Mouse (Mus musculus): ENCODE measurements around the gene Cdkn2c.
"Not testable (repeated sequence)": the region's sequence is repeated elsewhere in the genome, so short reads cannot be mapped to it uniquely, and the experiment has no call there.

Gene Cdkn2c

DNA sequence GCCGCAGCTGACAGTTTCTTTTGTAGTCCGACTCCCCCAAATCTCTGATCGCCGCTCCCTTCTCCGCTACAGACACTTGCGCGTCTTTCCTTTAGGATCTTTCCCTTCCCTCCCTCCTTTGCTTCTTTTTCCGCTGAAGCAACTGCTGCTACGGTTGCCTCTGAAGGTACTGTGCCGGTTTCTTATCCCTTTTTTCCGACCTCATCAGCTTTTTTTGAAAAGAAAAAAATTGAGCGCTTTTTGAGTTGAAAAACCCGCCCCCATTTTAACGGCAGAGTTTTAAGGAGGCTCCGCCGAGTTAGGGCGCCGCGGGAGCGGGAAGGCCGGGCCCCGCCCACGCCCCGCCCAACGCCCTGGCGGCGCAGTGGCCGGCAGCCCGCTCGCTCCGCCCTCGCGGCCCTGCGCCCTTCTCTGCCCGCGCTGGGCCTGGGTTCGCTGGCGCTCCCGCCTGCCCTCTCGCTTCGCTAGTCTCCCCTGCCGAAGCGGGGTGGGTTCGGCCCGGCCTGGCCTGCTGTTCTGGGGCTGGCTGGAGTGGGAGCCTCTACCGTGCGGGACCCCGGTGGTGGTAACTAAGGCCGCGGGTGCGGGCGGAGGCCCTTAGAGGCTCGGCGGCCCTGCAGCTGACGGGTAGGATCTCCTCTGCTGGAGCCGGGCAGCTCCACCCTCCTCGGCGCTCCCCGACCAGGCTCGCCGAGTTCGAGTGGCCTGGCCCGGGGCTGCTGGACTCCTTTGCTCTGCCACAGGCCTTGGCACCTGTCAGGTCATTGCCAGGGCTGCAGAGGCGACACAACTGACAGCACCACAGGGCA is at the start of gene Cdkn2c:
TSS of gene Cdkn2c (minus strand) at position 729 of the 809 bp plus-strand sequence.
- DNase-seq (ENCODE audit: low spot score in 2 of 2) = peak; percentile 74 to 76

DNA sequence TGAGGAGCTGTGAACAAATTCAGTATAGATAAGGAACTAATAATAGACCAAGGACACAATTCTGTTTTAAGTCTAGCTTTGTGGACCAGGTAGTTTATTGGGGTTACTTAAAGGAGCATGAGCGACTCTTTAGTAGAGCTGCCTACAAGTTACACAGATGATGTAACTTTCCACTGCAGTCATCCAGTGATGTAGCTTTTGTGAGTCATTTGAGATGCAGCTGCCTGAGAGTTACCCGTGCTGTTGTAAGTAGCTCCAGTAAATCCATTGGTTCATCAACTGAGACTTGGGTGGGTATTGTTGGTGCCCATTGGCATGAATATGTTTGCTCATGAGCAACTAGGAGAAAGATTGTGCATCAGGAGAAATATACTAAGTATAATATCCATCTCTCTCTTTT is 38.4 kb upstream of the Cdkn2c start:
- DNase-seq (ENCODE audit: low spot score in 2 of 2) = no peak

DNA sequence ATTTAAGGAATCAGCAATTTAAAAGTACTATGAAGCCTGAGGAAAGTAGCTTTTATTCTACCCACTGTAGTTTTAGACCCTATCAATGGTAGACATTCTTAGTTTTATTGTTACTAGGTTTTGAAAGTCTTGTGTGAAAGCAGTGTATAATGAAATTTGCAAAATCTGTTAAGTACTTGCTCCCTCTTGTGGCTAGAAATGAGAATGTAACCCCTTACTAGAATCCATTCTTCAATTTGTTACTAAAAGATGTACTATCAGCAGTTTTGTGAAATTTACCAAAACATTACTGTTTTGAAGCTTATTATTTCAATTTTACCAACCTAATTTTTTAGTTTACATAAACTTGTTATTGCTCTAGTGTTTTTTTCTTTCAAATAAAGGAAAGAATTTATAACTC is 36.6 kb upstream of the Cdkn2c start:
- no peak for DNase-seq (ENCODE audit: low spot score in 2 of 2)

DNA sequence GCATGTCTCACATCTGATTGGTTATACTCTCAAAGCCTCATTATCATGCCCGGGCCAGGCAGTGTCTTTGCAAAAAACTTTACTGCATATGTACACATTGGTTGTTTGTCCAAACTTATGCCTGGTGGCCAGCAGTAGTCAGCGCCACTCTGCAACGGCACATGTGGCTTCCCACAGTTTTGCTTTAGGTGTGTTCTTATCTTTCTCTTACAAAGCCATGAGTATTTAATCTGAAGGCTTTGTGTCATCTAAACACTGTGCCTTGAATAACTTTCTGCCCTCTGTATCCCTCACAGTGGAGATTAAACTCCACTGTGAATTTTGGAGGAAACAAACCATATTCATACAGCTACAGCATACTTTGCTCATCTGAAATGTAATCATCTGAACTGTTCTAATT is 33.7 kb upstream of the Cdkn2c start:
- not testable (repeated sequence) for DNase-seq (ENCODE audit: low spot score in 2 of 2)

DNA sequence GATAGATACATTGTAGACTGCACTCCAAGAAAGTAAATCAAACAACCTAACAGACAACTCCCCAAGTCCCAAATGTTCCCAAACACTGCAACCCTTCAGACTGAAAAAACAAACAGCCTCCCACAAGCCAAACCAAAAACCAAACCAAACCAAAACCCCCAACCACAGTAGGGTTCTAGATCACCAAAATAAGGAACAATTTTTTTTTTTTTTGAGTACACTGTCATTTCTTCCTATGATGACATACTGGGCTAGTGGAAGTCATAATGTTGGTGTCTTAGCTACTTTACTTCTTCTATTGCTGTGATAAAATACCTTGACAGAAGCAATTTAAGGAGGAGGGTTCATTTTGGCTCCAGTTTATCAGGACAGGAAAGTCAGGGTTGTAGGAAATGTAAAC is 25.7 kb upstream of the Cdkn2c start:
- no peak for DNase-seq (ENCODE audit: low spot score in 2 of 2)

DNA sequence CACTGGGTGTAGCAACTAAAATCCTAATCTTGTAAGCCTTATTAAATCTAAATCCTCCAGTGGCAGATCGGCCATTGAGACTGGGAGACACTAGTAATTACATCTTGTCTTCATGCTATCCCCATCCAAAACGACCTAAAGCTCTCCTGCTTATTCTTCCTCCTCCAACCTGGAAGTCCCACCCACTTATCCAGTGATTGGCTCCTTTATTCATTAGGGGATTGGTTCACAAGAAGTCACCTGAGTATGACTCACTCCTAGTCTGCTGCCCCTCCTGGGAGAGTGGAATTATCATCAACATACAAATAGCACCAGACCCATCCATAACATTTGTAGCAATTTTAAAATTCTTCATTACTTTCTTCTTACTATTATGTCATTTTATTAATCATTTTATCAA is 16.6 kb upstream of the Cdkn2c start:
- DNase-seq (ENCODE audit: low spot score in 2 of 2) = no peak

DNA sequence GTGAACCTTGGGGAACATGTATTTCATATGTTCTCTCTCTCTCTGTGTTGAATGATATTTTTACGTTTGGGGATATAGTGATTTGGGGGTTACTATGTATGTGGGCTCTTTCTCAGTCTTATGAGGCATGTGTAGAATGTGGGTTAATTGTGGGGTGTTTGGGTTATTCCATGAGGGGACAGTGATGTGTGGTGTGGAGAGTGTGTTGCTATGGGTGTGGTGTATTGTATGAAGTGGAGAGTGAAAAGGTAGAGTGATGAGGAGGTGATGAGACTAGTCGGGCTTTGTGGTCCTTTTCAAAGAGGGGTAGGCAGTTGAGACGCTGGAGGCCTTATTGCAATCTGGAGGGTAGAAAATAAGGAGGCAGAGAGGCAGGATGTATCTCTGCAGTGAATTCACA is 10.2 kb upstream of the Cdkn2c start:
- no peak for DNase-seq (ENCODE audit: low spot score in 2 of 2)

DNA sequence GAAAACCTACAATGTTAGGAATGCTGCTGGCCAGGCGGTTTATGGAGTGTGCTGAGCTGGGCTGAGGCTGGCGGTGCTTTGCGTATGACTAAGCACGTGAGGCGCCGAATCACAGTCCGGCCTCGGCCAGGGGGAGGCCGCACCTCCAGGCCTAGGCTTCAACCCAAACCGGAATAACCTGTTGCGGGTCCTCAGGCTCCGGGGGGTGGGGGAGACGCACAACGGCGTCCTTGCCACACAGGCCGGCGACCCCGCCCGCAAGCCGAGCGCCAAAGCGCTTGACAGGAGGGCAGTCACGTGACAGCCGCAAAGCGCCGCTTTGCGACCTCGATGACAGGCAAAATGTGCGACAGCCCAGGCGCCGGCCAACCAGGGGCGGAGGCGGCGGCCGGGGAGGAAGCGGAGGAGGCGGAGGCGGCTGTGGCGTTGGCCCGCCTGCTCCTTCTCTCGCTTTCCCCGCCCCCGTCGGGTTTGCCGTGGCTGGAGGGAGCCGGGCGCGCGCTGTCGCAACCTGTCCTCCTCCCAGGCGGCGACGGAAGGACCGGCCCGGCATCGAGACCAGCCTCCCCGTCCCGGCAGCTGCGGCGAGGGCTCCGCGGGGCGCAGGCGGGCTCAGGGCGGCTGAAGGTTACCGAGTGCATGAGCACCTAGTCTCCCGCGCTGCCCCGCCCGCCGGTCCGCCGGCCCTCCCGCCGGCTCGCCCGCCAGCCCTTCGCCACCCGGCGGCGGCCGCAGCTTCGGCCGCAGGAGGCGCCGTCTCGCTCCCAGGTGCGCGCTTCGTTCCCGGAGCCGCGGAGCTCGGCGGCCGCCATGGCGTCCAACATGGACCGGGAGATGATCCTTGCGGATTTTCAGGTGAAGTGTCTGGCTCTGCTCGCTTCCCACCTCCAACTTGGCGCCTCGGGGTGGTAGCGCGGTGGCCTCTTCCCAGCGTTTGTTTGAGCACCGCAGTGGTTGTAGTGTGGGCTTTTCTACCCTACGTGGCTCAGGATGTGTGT is 9.5 kb upstream of the Cdkn2c start, which contains the start of gene Faf1:
TSS of gene Faf1 (plus strand) at position 371 of the 998 bp plus-strand sequence.
- peak; percentile 97 to 98 for DNase-seq (ENCODE audit: low spot score in 2 of 2)

DNA sequence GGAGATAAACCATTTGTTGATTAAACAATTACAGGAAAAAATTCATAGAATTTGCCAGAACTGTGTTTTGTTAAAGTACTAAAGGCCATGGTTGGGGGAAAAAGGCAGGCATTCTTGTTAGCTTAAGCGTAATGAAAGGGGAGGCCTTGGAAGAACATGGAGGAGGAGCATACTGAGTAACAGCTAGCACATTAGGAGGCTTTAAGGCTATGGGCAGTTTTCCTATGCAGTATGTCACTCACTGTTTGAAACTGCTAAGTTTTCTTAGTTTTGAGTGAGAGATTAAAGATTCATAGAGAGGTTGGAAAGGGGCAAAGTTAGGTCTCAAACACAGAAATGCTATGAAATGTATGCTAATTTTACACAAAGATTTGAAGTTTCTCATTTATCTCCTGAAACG is 7.1 kb upstream of the Cdkn2c start:
- no peak for DNase-seq (ENCODE audit: low spot score in 2 of 2)

DNA sequence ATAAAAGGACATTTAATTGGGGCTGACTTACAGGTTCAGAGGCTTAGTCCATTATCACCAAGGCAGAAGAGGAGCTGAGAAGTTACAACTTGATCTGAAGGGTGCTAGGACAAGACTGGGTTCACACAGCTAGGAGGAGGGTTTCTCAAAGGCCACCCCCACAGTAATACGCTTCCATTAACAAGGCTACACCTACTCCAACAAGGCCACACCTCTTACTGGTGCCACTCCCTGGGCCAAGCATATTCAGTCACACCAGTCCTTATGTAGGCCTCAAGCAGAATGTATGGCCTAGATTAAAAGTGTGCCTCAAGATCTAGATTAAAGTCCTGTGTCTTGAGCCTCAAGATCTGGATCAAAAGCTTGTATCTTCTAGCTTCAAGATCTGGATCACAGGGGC is 5.0 kb upstream of the Cdkn2c start:
- no peak for DNase-seq (ENCODE audit: low spot score in 2 of 2)

DNA sequence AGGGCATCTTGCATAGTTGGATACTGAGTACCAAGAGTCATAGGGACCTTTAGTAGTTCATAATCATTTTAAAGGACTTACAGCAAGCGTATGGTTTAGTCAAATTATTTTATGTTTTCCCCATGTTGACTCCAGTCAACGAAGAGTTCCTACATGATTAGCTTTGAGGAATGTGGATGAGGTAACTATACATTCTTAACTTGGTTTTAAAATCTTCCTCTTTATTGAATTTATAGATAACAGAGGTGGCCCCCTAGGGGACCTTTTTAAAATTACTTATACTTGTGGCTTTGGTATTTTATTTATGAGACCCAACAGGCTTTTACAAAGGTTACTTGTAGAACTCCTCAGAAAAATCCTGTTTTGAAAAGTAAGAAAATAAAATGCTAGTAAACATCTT is 3.2 kb upstream of the Cdkn2c start:
- DNase-seq (ENCODE audit: low spot score in 2 of 2) = no peak

DNA sequence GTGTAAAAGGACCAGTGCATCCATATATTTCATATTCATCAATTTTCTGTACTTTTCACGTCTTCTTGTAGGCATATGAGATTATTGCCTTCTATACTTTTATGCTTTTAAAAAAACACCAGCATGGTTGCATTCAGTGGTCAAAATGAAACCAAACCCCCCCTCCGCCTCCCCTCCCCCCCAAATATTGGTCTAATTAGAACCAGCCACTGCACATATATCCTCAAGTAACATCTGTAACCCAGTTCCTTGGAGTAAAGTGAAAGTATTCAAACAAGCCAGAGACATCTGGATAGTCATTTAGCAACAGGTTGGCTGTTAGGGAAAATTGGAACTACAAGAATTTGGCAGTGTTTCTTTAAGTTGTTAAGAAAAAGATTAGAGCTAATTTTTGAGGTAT is 529 bp upstream of the Cdkn2c start:
- no peak for DNase-seq (ENCODE audit: low spot score in 2 of 2)

DNA sequence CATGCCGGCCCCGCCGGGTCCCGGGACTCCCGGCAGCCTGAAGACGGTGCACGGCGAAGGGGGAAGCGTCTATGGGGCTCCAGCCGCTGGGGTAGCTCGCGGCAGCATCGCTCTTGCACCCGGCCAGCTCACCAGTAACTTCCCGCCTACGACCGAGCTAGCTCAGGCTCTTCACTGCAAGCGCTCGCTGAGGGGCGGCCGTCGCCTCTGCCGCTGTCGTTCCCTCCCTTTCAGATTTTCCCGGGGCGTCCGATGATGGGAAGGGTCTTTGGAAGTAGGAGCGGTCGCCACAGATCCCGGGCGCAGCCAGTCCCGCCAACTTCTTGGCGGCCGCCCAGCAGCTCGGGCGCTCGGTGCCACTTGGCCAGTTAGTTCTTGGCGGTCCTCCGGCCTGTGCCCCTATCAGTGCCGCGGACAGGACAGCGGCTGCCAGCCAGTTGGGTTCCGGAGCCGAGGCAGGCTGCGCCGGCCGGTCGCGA is 968 bp downstream of the Cdkn2c start:
- DNase-seq (ENCODE audit: low spot score in 2 of 2) = peak; percentile 63 to 75

DNA sequence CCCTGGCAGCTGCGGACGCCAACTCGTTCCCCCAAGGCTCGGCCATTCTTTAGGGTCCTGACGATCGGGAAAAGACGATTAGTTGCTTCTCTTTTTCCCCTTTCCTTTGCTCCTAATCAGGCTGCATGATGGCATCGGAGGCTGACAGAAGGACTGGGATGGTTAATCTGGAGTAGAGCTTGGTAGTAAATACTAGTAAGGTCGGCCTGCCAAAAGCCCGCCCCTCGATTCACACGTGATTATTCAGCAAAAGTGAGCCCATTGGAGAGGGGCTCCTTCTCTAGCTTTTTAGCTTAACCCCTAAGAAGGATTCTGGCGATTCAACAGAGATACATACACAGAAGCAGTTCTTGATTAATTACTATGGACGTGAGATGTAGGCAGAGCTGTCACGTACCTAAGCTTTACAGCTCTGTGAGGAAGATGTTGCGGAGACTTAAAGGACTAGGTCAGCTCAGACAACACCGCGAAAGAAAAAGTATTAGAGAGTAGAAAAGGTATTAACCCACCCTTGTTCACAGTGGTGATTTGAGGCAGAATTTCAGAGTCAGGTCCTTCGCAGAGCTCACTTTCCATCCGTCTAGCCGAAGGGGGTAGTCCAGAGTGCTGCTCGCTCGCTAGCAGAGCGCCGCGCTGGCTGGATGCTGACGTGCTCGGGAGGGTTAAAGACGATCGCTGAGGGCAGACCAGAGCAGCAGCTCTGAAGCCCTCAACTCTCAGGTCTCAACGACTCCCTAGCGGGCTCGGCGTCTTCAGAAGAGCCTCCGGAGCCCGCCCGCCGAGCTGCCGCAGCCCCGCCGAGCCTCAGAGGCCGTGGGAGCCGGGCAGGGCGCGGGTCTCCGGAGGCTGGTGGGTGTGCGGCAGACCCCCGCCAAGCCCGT is 1.6 kb downstream of the Cdkn2c start:
- peak; percentile 71 to 72 for DNase-seq (ENCODE audit: low spot score in 2 of 2)

DNA sequence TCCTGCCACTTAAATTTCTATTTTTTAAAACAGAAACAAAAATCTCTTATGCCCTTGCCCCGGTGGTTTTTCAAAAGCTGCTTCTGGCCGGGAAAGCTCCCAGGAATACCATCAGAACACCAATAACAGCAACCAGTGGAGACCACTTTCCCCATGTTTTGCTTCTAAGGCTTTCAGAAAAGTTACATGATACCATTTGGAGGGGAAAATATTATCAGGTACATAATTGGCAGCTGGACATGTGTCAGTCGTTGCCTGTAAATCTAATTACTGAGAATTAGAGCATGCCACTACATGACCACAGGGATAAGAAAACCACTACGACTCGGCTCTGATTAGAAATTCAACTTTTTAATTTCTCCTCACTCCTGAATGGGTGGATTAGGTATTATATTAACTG is 2.9 kb downstream of the Cdkn2c start:
- no peak for DNase-seq (ENCODE audit: low spot score in 2 of 2)

DNA sequence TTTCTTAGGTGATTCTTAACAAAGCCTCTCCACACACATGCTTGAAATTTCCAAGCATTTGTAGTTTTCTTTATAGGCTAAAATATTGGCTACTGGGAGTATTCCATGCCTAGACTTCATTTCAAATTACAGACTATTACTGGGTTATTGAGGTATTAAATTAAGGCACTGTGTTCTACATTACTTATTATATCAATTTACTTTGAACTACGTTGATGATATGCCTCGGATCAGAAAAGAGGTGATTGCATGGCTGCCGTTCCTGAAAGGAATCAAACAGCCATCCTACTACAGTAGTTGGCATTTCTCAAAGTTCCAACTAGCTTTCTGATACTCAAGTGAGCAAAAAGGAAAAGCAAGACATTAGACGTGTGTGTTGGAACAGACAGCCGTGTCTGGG is 4.7 kb downstream of the Cdkn2c start:
- no peak for DNase-seq (ENCODE audit: low spot score in 2 of 2)

DNA sequence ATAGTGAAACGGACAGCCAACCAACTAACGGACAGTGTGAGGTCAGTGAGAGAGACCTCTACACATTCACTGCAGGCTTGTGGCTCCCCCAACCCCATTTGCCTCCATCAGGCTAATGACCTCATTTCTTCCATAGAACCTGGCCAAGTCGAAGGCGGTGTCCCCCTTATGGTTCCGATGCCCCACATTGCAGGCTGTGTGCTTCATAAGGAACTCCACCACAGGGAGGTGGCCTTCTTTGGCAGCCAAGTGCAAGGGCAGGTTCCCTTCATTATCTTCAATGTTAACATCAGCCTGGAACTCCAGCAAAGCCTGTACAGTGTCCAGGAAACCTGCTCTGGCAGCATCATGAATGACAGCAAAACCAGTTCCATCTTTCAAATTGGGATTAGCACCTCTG is 5.8 kb downstream of the Cdkn2c start:
- no peak for DNase-seq (ENCODE audit: low spot score in 2 of 2)

DNA sequence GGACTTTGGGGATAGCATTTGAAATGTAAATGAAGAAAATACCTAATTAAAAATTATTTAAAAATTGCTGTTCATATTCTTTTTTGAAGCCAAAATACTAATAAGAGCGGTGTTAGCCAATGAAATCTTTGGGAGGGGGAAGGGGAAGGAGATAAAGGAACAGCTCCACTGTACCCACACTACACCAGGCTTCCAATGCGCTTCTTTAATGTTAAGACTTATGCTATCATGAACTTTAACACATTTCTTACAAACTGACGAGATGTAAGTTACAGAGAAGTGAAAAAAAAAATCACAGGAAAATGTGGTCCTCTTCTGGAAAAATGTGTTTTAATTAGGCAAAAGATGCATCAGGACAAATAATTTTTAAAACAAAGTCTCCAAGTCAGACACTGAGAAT is 6.4 kb downstream of the Cdkn2c start:
- DNase-seq (ENCODE audit: low spot score in 2 of 2) = no peak

DNA sequence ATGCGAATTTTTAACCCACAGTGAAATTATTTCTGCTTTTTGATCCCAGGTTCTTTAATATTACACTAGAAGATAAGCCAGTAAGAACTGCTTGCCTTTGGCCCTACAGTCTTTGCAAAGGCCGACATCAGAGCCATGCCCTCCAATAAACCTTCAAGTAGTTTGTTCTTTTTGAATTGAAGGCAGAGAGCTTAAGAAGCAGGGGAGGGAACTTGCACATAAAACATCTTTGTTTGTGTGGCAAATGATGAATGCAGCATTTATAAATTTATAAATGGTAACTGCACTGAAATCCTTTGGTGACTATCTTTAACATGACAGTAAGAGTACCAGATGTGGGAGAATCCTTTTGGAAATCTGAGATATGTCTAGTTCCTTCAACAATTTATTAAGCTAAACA is 7.4 kb downstream of the Cdkn2c start:
- no peak for DNase-seq (ENCODE audit: low spot score in 2 of 2)

DNA sequence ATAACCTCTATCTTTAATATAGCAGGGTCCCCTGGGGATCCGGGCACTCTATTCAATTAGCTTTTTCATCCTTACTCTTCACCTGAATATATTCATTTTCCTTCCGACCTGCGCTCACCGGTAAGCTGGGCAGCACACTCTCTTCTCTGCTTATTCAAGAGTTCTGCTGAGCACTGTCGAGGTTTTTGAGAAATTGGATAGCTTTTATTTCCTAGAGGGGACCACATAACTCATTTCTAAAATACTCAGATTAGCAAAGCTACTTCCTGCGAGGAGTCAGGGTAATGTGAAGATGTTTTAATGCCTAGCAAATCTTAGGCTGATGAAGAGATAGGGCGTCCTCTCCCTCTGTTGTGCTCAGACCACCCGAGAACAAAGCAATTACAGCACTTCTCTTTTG is 8.2 kb downstream of the Cdkn2c start:
- DNase-seq (ENCODE audit: low spot score in 2 of 2) = no peak

DNA sequence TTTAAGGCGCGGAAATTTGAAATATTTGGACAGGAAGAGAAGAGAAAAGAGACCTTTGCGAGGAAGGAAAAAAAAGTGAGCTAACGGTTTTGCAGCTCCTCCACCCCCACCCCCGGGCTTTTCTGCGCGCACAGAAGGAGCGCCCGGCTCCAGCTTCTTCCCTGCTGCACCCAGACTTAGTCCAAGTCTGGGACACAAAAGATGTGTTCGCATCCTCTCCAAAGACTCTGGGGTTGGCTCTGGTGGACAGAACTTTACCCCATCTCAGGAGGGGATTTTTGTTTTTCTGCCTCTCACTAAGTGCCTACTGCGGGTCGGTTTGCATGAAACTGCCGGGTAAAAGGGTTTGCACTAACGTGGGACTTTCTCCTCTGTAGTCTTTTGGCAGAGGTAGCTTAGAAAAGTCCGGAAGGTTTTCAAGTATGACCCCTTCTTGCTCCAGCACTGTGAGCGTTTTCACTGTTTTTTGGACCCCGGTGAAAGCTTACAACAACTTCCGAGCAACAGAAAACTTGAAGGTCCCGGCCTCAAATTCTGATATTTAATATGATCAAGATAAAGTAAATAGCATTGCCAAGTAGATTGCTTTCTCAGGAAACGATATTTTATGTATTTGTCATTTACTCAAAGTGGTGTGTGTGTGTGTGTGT is 9.0 kb downstream of the Cdkn2c start:
- no peak for DNase-seq (ENCODE audit: low spot score in 2 of 2)
